Mouse (Mus musculus) lung, postnatal 36 days (tissue): ENCODE measurements around the gene Trim39.

Source experiments
- DNase-seq: peaks from one replicate; pipeline ENCODE4 v3.0.0; 2022; ENCODE audit warnings: mixed read lengths

The Trim39 gene

GRCm38 (mm10) chr17:36271586-36272256 lies at the start of gene Trim39:
Gene Trim39 (minus strand): TSS chr17:36272247.
- peak; percentile 88 for DNase-seq

DNA sequence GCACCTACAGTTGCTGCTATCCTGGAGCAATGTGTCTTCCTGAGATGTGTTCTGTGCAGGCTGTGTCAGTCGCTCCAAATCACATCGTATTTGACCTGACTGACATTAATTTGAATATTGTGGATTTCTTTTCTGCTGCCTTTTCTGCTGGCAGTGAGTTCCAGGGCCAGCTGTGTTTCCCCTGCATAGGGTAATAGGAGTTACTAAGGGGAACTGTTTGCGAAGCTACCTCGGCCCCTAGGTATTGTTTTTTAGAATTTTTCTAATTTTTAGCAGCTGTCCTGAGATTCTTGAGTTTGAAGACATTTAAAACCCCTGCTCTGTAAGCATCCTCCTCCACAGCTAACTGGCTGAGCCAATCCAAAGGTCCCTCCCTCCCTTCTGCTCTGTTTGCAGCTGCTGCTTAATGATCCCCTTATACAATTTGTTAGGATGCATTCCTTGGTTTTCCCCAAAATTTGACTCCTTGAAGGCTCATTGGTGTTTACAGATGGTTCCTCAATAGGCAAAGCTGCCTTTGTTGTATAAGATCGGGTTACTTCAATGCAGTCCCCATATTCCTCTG lies 43.7 kb upstream of the Trim39 start:
- no peak for DNase-seq

DNA sequence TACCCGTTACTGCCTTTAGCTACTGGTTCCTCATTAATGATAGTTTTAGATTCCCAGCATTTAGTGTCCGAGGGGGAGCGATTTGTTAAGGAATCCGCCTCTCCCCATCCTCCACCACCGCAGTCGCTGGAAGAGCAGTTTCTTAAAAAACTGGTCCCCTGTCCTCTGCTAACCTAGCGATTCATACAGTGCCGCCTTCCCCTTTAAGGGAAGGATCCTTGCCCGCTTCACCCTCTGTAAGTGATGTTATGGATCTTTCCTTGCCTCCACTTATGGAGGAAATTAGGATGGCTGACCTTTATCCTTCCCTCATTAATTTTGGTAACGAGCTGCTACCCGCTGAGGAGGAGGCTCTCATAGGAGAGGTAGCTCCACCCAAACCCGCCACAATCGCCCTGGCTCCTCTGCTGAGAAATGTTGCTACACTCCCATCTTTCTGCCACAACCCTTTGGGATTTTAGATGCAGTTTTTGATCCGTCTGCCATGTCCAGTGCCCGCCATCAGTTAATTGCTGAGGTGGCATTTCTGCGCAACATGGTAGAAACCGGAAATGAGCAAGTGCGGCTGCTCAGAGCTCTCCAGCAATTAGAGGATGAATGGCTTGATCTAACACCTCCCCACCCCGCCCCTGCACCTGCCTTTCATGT lies 43.1 kb upstream of the Trim39 start:
- DNase-seq = peak; percentile 70

GRCm38 (mm10) chr17:36314511-36314910 lies 42.5 kb upstream of the Trim39 start:
- DNase-seq = peak; percentile 8

- no peak for DNase-seq
These were observed 37.2 kb upstream of the Trim39 start for GRCm38 (mm10) chr17:36309293-36309692.

DNA sequence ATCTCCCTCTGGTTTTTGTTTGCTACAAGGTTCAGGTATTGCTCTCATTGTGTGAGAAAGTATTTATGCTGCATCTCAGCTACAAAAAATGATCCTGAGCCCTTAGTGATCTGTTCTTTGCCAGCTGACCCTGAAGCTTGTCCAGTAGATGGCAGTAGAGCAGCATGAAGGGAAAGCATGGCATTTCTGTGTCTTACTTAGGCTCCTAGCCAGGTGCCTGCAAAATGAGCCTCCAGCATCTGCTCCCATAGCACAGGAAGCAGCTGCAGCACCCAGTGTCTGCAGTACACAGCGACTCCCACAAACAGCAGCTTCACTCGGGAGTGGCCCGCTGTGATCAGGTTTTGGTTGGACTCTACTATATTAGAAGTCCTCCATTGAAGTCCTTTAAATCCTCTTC lies 36.8 kb upstream of the Trim39 start:
- peak; percentile 87 for DNase-seq

DNA sequence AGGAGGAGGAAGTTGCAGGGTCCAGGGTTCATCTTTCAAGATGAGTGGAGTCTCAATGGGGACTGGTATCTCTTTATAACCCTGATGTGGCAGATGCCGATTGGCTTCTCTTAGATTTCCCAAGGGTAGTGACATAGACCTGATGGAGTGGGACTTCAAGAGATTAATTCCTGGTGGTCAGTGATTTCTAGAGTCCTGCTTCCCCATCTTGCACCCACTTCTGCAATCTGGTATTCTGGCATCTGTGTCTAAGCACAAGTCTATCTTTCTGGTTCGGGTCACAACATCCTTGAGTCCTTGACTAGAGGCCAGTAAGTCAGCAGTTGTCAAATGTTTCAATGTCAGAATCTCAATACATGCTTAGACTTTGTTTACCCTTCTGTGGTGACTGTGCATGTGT lies 14.3 kb upstream of the Trim39 start, which contains the start of gene H2-M10.2:
Gene H2-M10.2 (minus strand): TSS at position 101 of the 400 bp plus-strand sequence.
- DNase-seq = no peak

DNA sequence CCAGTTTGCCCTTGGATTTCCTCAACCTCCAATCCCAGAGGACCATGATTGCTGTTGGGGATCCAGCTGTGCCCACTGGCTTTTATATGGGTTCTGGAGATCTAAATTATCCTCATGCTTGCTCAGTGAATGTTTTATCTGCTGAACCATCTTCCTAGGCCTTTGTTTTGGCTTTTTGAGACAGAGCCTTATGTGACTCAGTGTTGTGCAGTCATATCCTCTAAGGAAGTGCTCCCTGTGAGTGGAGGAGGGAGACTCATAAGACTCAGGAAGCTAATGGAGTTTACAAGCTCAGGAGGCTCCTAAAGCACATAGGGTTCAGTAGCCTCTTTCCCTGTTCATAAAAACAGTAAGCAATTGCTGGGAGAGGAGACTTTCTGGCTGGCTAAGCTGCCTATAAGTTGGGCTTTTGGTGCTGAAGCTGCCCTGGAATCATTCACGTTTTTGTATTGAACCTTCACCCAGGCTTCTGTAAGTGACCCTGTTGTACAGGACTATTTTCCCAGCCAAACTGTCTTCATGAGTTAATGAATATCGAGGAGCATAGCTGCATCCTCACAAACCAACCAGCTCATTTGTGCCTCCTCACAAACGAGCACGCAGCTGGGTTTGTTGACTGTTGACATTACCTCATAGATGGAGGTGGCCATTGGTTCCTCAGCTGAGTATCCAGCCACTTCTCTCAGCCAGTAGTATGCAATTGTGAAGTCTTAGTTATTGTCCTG lies 9.6 kb upstream of the Trim39 start:
- DNase-seq = no peak

DNA sequence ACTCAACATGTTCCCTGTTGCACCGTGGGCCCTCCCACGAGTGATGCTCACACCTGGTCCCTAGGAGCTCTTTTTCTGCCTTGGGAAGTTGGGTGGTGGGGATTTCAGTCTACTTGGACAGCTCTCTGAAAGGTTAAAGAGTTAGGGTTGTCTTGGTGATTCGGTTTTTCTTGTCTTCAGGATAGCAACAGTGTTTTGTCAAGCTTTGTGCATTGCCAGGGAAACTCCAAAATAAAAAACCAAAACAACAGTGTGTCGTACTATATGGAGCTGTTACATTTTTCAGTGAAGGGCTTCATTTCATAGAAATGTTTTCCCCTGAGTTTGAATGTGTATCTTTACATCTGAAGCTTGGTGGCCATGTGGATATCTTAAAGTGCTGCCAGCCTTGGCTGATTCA lies 2.7 kb upstream of the Trim39 start:
- DNase-seq = no peak

DNA sequence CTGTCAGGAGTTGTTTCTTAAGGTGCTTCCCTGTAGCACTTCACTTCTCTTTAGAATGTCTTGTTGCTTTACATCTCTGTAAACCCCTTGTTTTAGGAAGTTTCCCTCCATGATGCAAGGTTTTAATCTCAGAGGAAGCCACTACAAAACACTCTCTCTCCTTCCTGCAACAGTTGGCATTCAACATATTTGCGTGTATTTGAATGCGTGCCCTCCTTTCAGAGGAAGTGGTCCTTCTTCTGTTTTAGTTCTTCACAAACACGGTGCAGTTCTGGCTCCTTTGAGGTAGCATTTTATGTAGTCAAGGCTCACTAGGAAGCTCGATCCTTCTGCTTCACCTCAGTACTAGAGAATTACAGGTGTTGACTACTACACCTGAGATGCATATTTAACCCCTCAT lies 1.7 kb upstream of the Trim39 start:
- no peak for DNase-seq

DNA sequence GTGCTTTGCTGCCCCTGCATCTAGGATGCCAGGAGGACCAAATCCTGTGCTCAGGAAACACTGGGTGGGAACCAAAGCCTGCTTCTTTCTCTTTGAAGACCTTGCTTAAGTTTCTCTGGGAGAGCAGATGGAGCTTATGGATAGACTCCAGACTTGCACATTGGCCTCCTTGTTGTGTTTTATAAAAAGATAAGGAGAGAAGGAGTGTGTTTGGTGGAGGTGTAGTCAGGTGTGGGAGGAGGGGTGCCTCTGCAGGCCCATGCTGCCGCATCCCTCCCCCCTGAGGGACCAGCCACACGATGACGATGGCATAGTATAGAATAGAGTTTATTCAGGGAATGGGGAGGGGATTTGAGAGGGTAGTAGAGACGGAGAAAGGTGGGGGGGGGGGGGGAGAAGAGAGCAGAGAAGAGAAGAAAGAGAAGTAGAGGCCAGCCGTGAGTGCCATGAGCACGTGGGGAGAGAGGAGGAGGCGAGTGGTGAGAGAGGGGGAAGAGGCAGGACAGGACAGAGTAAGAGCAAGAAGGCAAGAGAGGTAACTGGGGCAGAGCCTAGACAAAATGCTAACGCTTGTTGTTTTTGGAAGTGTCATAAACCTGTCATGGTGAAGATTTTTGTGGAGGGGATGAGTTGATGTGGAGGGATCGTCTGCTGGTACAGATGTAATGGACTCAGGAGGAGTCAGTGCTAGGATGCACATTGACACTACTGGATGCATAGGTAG lies 758 bp upstream of the Trim39 start:
- DNase-seq = no peak

DNA sequence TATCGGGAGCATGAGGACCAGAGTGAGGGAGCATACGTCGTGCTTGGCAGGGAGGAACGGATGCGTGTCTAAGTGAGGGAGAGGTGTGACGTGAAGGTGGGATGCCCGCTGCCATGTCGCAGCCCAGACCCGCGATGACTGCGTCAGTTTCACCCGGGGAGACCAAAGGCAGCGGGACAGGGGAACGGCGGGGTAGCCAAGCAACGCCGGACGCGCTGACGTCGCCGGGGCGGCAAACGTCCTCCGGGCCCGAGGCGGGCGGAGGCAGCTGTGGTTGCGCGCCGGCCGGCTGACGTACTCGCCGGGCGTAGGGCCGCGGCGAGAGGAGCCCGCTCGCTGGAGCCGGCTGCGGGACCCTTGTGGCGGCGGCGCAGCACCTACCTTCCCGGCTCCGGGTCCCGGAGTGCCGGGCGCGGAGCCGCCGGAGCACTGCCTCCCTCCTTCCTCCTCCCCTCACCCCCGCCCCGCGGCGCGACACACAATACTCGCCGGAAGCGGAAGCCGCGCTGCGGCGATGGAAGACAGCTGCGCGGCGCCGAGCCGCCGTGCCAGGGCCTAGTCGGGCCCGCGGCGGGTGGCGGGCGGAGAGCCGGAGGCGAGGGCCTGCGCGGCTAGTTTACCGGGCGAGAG lies 976 bp downstream of the Trim39 start:
- DNase-seq = peak; percentile 89

GRCm38 (mm10) chr17:36265834-36266233 lies 6.2 kb downstream of the Trim39 start:
- DNase-seq = peak; percentile 67

- DNase-seq = no peak
These were observed 7.6 kb downstream of the Trim39 start for GRCm38 (mm10) chr17:36264273-36264925.

- peak; percentile 26 for DNase-seq
These were observed 10.4 kb downstream of the Trim39 start for GRCm38 (mm10) chr17:36261511-36262166.

GRCm38 (mm10) chr17:36257969-36258368 lies 14.1 kb downstream of the Trim39 start, which contains the start of gene Rpp21:
Gene Rpp21 (minus strand): TSS chr17:36258069.
- no peak for DNase-seq

DNA sequence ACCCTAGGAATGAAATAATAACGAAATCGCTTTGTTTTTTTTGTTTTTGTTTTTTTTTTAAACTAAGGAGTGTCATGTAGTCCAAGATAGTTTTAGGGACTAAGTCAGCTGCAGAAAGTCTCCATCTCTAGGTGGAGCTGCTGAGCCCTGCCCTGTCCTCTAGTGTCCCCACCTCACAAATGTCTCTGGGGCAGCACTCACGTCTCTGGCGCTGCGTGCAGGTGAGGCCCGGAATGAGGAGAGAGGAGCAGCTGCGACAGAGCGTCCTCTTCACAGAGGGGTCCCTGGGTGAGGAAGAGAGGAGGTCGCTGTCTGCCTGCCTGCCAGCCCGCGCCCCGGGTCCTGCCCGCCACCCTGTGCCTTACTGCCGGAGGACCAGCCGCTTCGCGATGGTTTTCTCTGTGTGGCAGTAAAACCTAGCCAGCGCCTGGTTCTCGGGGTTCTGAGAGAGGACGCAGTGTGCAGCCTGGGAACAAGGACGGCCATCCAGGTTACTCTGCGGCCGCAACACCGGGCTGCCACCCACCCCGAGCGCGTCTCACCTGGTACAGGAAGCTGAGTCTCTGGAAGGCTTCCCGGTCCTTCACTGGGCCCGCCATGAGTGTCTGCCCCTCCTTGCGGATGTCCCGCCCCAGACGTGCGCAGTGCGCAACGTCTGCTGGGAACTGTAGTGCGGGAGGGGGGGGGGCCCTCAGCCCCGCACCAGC lies 14.7 kb downstream of the Trim39 start:
- peak; percentile 92 for DNase-seq

- DNase-seq = peak; percentile 28
These were observed 18.9 kb downstream of the Trim39 start for GRCm38 (mm10) chr17:36253087-36253600.

- peak; percentile 43 for DNase-seq
These were observed 19.7 kb downstream of the Trim39 start for GRCm38 (mm10) chr17:36252250-36252876.

- no peak for DNase-seq
These were observed 23.2 kb downstream of the Trim39 start for GRCm38 (mm10) chr17:36248886-36249285.
